Mouse (Mus musculus): ENCODE results near the gene Atp6v1g1.

The Atp6v1g1 gene

GRCm38 (mm10) chr4:63582580-63582979 lies 38.0 kb downstream of the Atp6v1g1 start:
- DNase-seq (ENCODE audit: low spot score), result no peak

- no peak for DNase-seq (ENCODE audit: low spot score)
Observed at GRCm38 (mm10) chr4:63585216-63585615, 40.6 kb downstream of the Atp6v1g1 start.

GRCm38 (mm10) chr4:63586240-63586639 lies 41.7 kb downstream of the Atp6v1g1 start:
- DNase-seq (ENCODE audit: low spot score), result no peak

GRCm38 (mm10) chr4:63589987-63590386 lies 45.4 kb downstream of the Atp6v1g1 start:
- DNase-seq (ENCODE audit: low spot score), result no peak

- DNase-seq (ENCODE audit: low spot score), result no peak
Observed at GRCm38 (mm10) chr4:63590538-63590937, 46.0 kb downstream of the Atp6v1g1 start.

- no peak for DNase-seq (ENCODE audit: low spot score)
Observed at GRCm38 (mm10) chr4:63594459-63595110, 50.0 kb downstream of the Atp6v1g1 start.

GRCm38 (mm10) chr4:63595259-63595658 lies 50.7 kb downstream of the Atp6v1g1 start:
- no peak for DNase-seq (ENCODE audit: low spot score)

- no peak for DNase-seq (ENCODE audit: low spot score)
Observed at GRCm38 (mm10) chr4:63596010-63596409, 51.4 kb downstream of the Atp6v1g1 start.
